In genomic region chr16:32154437-32154836, GRCm38 (mm10) we compare ENCODE assay signal across 9 mouse cellular contexts. TPM values are rescaled to one million over a fixed set of nuclear protein-coding genes. Genes with fewer than 3 reads are reported as not detected.
DNase-seq lines count a peak whose midpoint lies in the region; ATAC-seq lines count a peak whose summit lies in the region.
"Had no signal": no experiment of that assay in that cellular context is flagged by ENCODE, and none has a peak within 500 bp of the region (broad histone marks: within the 10 kb centered on the region; RNA-seq: fewer than 3 reads in every experiment).

No protein-coding gene starts in this region.

- H3K4me1 ChIP-seq in heart, embryonic 16.5 days (ENCODE audit: control insufficient read depth, insufficient read depth, low read length), result no peaks in the 10 kb centered on the region
- H3K4me1 ChIP-seq: limb, embryonic 15.5 days had no signal

- no peaks in the 10 kb centered on the region for H3K36me3 ChIP-seq in heart, embryonic 16.5 days (ENCODE audit: control insufficient read depth, insufficient read depth)
- H3K36me3 ChIP-seq: limb, embryonic 15.5 days had no signal

- intact Hi-C loops in heart, postnatal 36 days (cut with DNase I), result no loop called here

- no peak overlapping the region for H3K4me3 ChIP-seq in heart, embryonic 16.5 days (ENCODE audit: low read length)
- H3K4me3 ChIP-seq: limb, embryonic 15.5 days had no signal

- H3K27ac ChIP-seq in heart, embryonic 16.5 days (ENCODE audit: low read length), result peak overlapping the region; percentile 30
- H3K27ac ChIP-seq: limb, embryonic 15.5 days had no signal

- H3K4me2 ChIP-seq in heart, embryonic 16.5 days (ENCODE audit: low read depth, low read length), result peak overlapping the region; percentile 30
- H3K4me2 ChIP-seq: limb, embryonic 15.5 days had no signal

- no peaks in the 10 kb centered on the region for H3K9me3 ChIP-seq in heart, embryonic 16.5 days (replicated peaks; ENCODE audit: control insufficient read depth, low read length)
- H3K9me3 ChIP-seq: limb, embryonic 15.5 days had no signal

- H3K9ac ChIP-seq in heart, embryonic 16.5 days (ENCODE audit: low read length), result peak overlapping the region; percentile 16; the same call in 1 of the 2 replicates
- H3K9ac ChIP-seq: limb, embryonic 15.5 days had no signal

- WGBS in heart, embryonic 16.5 days, result 43% methylated on average over 13 of the region's 13 CpGs

- no peak for DNase-seq in heart, postnatal 36 days
- peak; percentile 35 for DNase-seq in MN1 (ENCODE audit: low spot score)
- DNase-seq in cerebellum, adult 9-11 months, result peak; percentile 99
- DNase-seq in kidney, postnatal 36 days, result peak; percentile 34 to 45
- peak; percentile 86 for DNase-seq in right cerebral cortex, adult 18-20 months
- no peak for DNase-seq in thymus, postnatal 0 days (ENCODE audit: low spot score)
- no peak for DNase-seq in thymus, adult 18-20 months

- no peaks in the 10 kb centered on the region for H3K27me3 ChIP-seq in heart, embryonic 16.5 days (ENCODE audit: control insufficient read depth, insufficient read depth, low read length)
- H3K27me3 ChIP-seq: limb, embryonic 15.5 days had no signal

- peak; percentile 41; the same call in 1 of the 2 replicates for ATAC-seq in heart, embryonic 16.5 days (replicated peaks; ENCODE audit: extremely low read depth, insufficient read depth, low FRiP score)

RNA-seq across cellular contexts. Expression of gene Nrros, which starts 11.0 kb away (rescaled TPM):
- 18.1 and 20.5 TPM in 2 replicates for polyA plus RNA-seq in heart, embryonic 16.5 days (2015; fragmentation: Nextera tagmentation; extraction: Ambion mirVana)
- 1 to 10 TPM; 4.7 to 5.2 TPM for total RNA-seq in heart, postnatal 36 days (2021)
- polyA plus RNA-seq in thymus, postnatal 0 days (2015; fragmentation: Nextera tagmentation; extraction: Ambion mirVana), result 94.5 and 99.5 TPM in 2 replicates

RNA-seq across cellular contexts. Expression of gene Bex6, which starts 25.2 kb away (rescaled TPM):
- polyA plus RNA-seq in heart, embryonic 16.5 days (2015; fragmentation: Nextera tagmentation; extraction: Ambion mirVana), result 0.47 and 1.1 TPM in 2 replicates
- not detected for total RNA-seq in heart, postnatal 36 days (2021)
- polyA plus RNA-seq in thymus, postnatal 0 days (2015; fragmentation: Nextera tagmentation; extraction: Ambion mirVana), result 4.1 and 6.6 TPM in 2 replicates

RNA-seq across cellular contexts. Expression of gene Cep19, which starts 54.8 kb away (rescaled TPM):
- 21.7 and 26.3 TPM in 2 replicates for polyA plus RNA-seq in heart, embryonic 16.5 days (2015; fragmentation: Nextera tagmentation; extraction: Ambion mirVana)
- total RNA-seq in heart, postnatal 36 days (2021), result 10 to 100 TPM; 10.1 to 10.5 TPM
- polyA plus RNA-seq in thymus, postnatal 0 days (2015; fragmentation: Nextera tagmentation; extraction: Ambion mirVana), result 44.7 and 48.0 TPM in 2 replicates

RNA-seq across cellular contexts. Expression of gene Pigx, which starts 54.9 kb away (rescaled TPM):
- 63.6 and 73.0 TPM in 2 replicates for polyA plus RNA-seq in heart, embryonic 16.5 days (2015; fragmentation: Nextera tagmentation; extraction: Ambion mirVana)
- total RNA-seq in heart, postnatal 36 days (2021), result 10 to 100 TPM; 17.7 to 18.7 TPM
- polyA plus RNA-seq in thymus, postnatal 0 days (2015; fragmentation: Nextera tagmentation; extraction: Ambion mirVana), result 175 and 180 TPM in 2 replicates

Comparison
In these comparisons a context has a peak if more than half of its experiments do, and no peak if none do; other contexts are left out.
1. DNase-seq: peak in MN1 (single experiment), cerebellum, adult 9-11 months (single experiment), kidney, postnatal 36 days (2 of 2) and right cerebral cortex, adult 18-20 months (single experiment); none in heart, postnatal 36 days (0 of 2), thymus, postnatal 0 days (single experiment) and thymus, adult 18-20 months (0 of 2).